Mouse (Mus musculus): ENCODE results near the gene Stim1.

GRCm38 (mm10) chr7:102300761-102301160, 33.2 kb downstream of the Stim1 start:
- TF ChIP-seq HCFC1 (IDR thresholded peaks at IDR 0.05; ENCODE audit: borderline replicate concordance, insufficient read depth, low read length), result no peak
- TF ChIP-seq MAFK (IDR thresholded peaks at IDR 0.05; ENCODE audit: insufficient read depth, low read depth, low read length), result no peak
- TF ChIP-seq ZC3H11A (IDR thresholded peaks at IDR 0.05; ENCODE audit: borderline replicate concordance, low read depth, low read length), result no peak
- no peak for TF ChIP-seq CHD2 (IDR thresholded peaks at IDR 0.05; ENCODE audit: low read depth, low read length)

All from ES-E14 (cell line).